Mouse (Mus musculus) heart, embryonic 10.5 days (tissue): ENCODE measurements around the gene Rep15. TPM values are rescaled to one million over a fixed set of nuclear protein-coding genes. Genes with fewer than 3 reads are reported as not detected.

ENCODE experiments used
- DNase-seq: peaks from one replicate; pipeline ENCODE4 v3.0.0-alpha.2; 2017; ENCODE audit warnings: low spot score
- H3K27ac ChIP-seq: fragments of 300-500 bp; sonication (generic); 2 replicates; pipeline ENCODE4 v1.5.1; 2016; ENCODE audit warnings: mild to moderate bottlenecking
- H3K27me3 ChIP-seq: fragments of 300-500 bp; sonication (generic); 2 replicates; pipeline ENCODE4 v1.6.1; 2016; ENCODE audit warnings: mild to moderate bottlenecking; ENCODE audit not compliant: poor library complexity, insufficient read depth, severe bottlenecking
- H3K36me3 ChIP-seq: fragments of 300-500 bp; sonication (generic); 2 replicates; pipeline ENCODE4 v1.6.1; 2016; ENCODE audit warnings: mild to moderate bottlenecking, moderate library complexity
- H3K4me1 ChIP-seq: fragments of 300-500 bp; sonication (generic); 2 replicates; pipeline ENCODE4 v1.6.1; 2016; ENCODE audit warnings: mild to moderate bottlenecking
- H3K4me3 ChIP-seq: fragments of 300-500 bp; sonication (generic); 2 replicates; pipeline ENCODE4 v1.5.1; 2016; ENCODE audit warnings: mild to moderate bottlenecking, moderate library complexity
- H3K9me3 ChIP-seq: fragments of 300-500 bp; sonication (generic); 2 replicates; pipeline ENCODE4 v1.6.1; 2016; ENCODE audit warnings: mild to moderate bottlenecking, moderate library complexity
- WGBS: fragments of 180-500 bp; shearing (Covaris S2); methylation state at CpG from one replicate; pipeline ENCODE4 v1.1.7; 2016; 5-methylcytosine and 5-hydroxymethylcytosine counted together
- polyA plus RNA-seq: library from polyadenylated mRNA; unstranded; fragments of >200 nt; fragmentation: Nextera tagmentation; extraction: Ambion mirVana; gene quantifications from 2 replicates; pipeline ENCODE4 v1.2.1, GENCODE M21; 2016

Rep15 gene
- 1.4 TPM in 2 replicates for polyA plus RNA-seq

- H3K27ac ChIP-seq = no peak within 1 kb of the TSS
- peaks cover 41% of the 10 kb centered on the region for H3K36me3 ChIP-seq
- peaks cover 8% of the 10 kb centered on the region; the same call in 1 of the 2 replicates for H3K4me1 ChIP-seq
- WGBS = 49% methylated on average over 13 of the region's 13 CpGs
- no peaks in the 10 kb centered on the region for H3K27me3 ChIP-seq
- H3K4me3 ChIP-seq = no peak within 1 kb of the TSS
- no peaks in the 10 kb centered on the region for H3K9me3 ChIP-seq
- DNase-seq = no peak
Measured at GRCm38 (mm10) chr6:147032303-147032925, at the start of gene Rep15. Rep15 (plus strand) TSS chr6:147032584.

GRCm38 (mm10) chr6:146984569-146984968 is 47.8 kb upstream of the Rep15 start:
- WGBS = 34% methylated on average over 3 of the region's 3 CpGs
- no peaks in the 10 kb centered on the region for H3K27me3 ChIP-seq
- H3K36me3 ChIP-seq = peaks cover 20% of the 10 kb centered on the region
- DNase-seq = peak; percentile 84
- H3K4me3 ChIP-seq = no peak overlapping the region
- no peak overlapping the region for H3K27ac ChIP-seq
- no peaks in the 10 kb centered on the region for H3K9me3 ChIP-seq
- peaks cover 51% of the 10 kb centered on the region for H3K4me1 ChIP-seq

- H3K36me3 ChIP-seq = peaks cover 46% of the 10 kb centered on the region
- H3K4me1 ChIP-seq = peaks cover 27% of the 10 kb centered on the region
- no peak overlapping the region for H3K27ac ChIP-seq
- H3K4me3 ChIP-seq = no peak overlapping the region
- WGBS = 45% methylated on average over 5 of the region's 5 CpGs
- no peak for DNase-seq
- H3K9me3 ChIP-seq = no peaks in the 10 kb centered on the region
- H3K27me3 ChIP-seq = no peaks in the 10 kb centered on the region
Measured at GRCm38 (mm10) chr6:146994236-146994635, 38.1 kb upstream of the Rep15 start.

- H3K27me3 ChIP-seq = no peaks in the 10 kb centered on the region
- peak; percentile 73 for DNase-seq
- H3K4me3 ChIP-seq = no peak overlapping the region
- WGBS = 61% methylated on average over 2 of the region's 2 CpGs
- peaks cover 51% of the 10 kb centered on the region for H3K36me3 ChIP-seq
- H3K9me3 ChIP-seq = no peaks in the 10 kb centered on the region
- H3K27ac ChIP-seq = no peak overlapping the region
- H3K4me1 ChIP-seq = peaks cover 20% of the 10 kb centered on the region
Measured at GRCm38 (mm10) chr6:146995391-146995790, 37.0 kb upstream of the Rep15 start.

GRCm38 (mm10) chr6:146995878-146996277 is 36.5 kb upstream of the Rep15 start:
- Histone ChIP-seq H3K4me3 (no peak overlapping the region), H3K36me3 (peaks cover 52% of the 10 kb centered on the region), H3K27ac (no peak overlapping the region), H3K27me3 (no peaks in the 10 kb centered on the region), H3K9me3 (no peaks in the 10 kb centered on the region), H3K4me1 (peaks cover 20% of the 10 kb centered on the region)
- 83% methylated on average over 6 of the region's 6 CpGs for WGBS
- peak; percentile 70 for DNase-seq

- Histone ChIP-seq H3K9me3 (no peaks in the 10 kb centered on the region), H3K36me3 (peaks cover 62% of the 10 kb centered on the region), H3K4me3 (no peak overlapping the region), H3K27ac (no peak overlapping the region), H3K4me1 (peaks cover 17% of the 10 kb centered on the region), H3K27me3 (no peaks in the 10 kb centered on the region)
- no peak for DNase-seq
- WGBS = 65% methylated on average over 6 of the region's 6 CpGs
Measured at GRCm38 (mm10) chr6:146997006-146997405, 35.4 kb upstream of the Rep15 start.

GRCm38 (mm10) chr6:146998710-146999109 is 33.7 kb upstream of the Rep15 start:
- WGBS = 84% methylated on average over 4 of the region's 4 CpGs
- Histone ChIP-seq H3K9me3 (no peaks in the 10 kb centered on the region), H3K36me3 (peaks cover 74% of the 10 kb centered on the region), H3K27ac (no peak overlapping the region), H3K27me3 (no peaks in the 10 kb centered on the region), H3K4me3 (no peak overlapping the region), H3K4me1 (peaks cover under 1% of the 10 kb centered on the region; the same call in 1 of the 2 replicates)
- DNase-seq = no peak

- H3K36me3 ChIP-seq = peaks cover 79% of the 10 kb centered on the region
- 81% methylated on average over 9 of the region's 9 CpGs for WGBS
Measured at GRCm38 (mm10) chr6:146999302-146999701, 33.1 kb upstream of the Rep15 start.

GRCm38 (mm10) chr6:146999755-147000154 is 32.6 kb upstream of the Rep15 start:
- WGBS = 80% methylated on average over 2 of the region's 2 CpGs
- Histone ChIP-seq H3K36me3 (peaks cover 80% of the 10 kb centered on the region), H3K9me3 (no peaks in the 10 kb centered on the region), H3K4me1 (no peaks in the 10 kb centered on the region), H3K4me3 (no peak overlapping the region), H3K27ac (no peak overlapping the region), H3K27me3 (no peaks in the 10 kb centered on the region)
- no peak for DNase-seq

More at GRCm38 (mm10) chr6:146999302-146999701, 33.1 kb upstream of the Rep15 start:
- H3K27me3 ChIP-seq = no peaks in the 10 kb centered on the region
- no peak overlapping the region for H3K27ac ChIP-seq
- no peaks in the 10 kb centered on the region for H3K4me1 ChIP-seq
- DNase-seq = no peak
- H3K4me3 ChIP-seq = no peak overlapping the region
- no peaks in the 10 kb centered on the region for H3K9me3 ChIP-seq

GRCm38 (mm10) chr6:147008148-147008547 is 24.2 kb upstream of the Rep15 start:
- WGBS = 66% methylated on average over 3 of the region's 3 CpGs

GRCm38 (mm10) chr6:147010358-147010757 is 22.0 kb upstream of the Rep15 start:
- H3K27ac ChIP-seq = no peak overlapping the region
- DNase-seq = no peak
- H3K36me3 ChIP-seq = peaks cover 67% of the 10 kb centered on the region
- no peaks in the 10 kb centered on the region for H3K27me3 ChIP-seq
- no peaks in the 10 kb centered on the region for H3K9me3 ChIP-seq
- 92% methylated on average over 6 of the region's 6 CpGs for WGBS
- H3K4me1 ChIP-seq = no peaks in the 10 kb centered on the region
- H3K4me3 ChIP-seq = no peak overlapping the region

More at GRCm38 (mm10) chr6:147008148-147008547, 24.2 kb upstream of the Rep15 start:
- H3K9me3 ChIP-seq = no peaks in the 10 kb centered on the region
- H3K4me3 ChIP-seq = no peak overlapping the region
- no peak overlapping the region for H3K27ac ChIP-seq
- no peaks in the 10 kb centered on the region for H3K4me1 ChIP-seq
- no peak for DNase-seq
- peaks cover 61% of the 10 kb centered on the region for H3K36me3 ChIP-seq
- no peaks in the 10 kb centered on the region for H3K27me3 ChIP-seq

GRCm38 (mm10) chr6:147010811-147011520 is 21.4 kb upstream of the Rep15 start:
- 87% methylated on average over 15 of the region's 15 CpGs for WGBS

GRCm38 (mm10) chr6:147011555-147011954 is 20.8 kb upstream of the Rep15 start:
- Histone ChIP-seq H3K27me3 (no peaks in the 10 kb centered on the region), H3K27ac (no peak overlapping the region), H3K36me3 (peaks cover 67% of the 10 kb centered on the region), H3K4me1 (no peaks in the 10 kb centered on the region), H3K9me3 (no peaks in the 10 kb centered on the region), H3K4me3 (no peak overlapping the region)
- no peak for DNase-seq
- WGBS = 87% methylated on average over 6 of the region's 6 CpGs

More at GRCm38 (mm10) chr6:147010811-147011520, 21.4 kb upstream of the Rep15 start:
- H3K9me3 ChIP-seq = no peaks in the 10 kb centered on the region
- no peak overlapping the region for H3K27ac ChIP-seq
- H3K27me3 ChIP-seq = no peaks in the 10 kb centered on the region
- DNase-seq = peak; percentile 42
- H3K4me1 ChIP-seq = no peaks in the 10 kb centered on the region
- no peak overlapping the region for H3K4me3 ChIP-seq
- H3K36me3 ChIP-seq = peaks cover 67% of the 10 kb centered on the region
